Mouse (Mus musculus): ENCODE results near the gene Zfp507.
A peak's percentile ranks its signal among the peaks of the same experiment; 100 is the strongest.

Gene Zfp507

DNA sequence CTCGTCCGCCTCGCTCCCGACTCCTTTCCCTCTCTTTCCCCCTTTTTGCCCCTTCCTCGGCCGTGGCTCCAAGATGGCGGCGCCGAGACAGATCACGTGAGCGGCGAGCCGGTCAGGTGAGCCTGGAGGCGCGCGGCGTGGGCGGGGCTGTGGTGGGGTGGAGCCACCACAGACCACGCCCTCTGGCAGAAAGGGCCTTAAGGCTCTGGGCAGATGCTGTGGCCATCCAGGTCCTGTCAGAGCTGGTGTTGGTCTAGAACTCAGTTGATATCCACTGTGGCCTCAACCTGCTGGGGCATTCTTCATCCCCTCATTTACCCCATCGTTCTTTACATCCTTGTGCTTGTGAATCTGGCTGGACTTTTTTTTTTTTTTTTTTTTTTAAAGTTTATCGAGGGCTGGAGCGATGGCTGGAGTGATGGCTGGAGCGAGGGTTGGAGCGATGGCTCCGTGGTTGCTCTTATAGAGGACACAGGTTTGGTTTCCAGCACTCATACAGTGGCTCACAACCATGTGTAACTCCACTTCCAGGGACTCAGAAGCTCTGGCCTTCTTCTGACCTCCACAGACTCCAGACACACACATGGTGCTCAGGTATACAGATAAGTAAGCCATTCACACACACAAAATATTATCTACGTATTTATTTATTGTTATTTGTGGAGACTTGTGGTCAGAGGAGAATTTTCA, at the start of gene Zfp507:
TSS of gene Zfp507 (minus strand) at position 98 of the 690 bp plus-strand sequence.
- peak; percentile 88 for DNase-seq (ENCODE audit: low spot score)

GRCm38 (mm10) chr7:35850426-35850825, 47.6 kb upstream of the Zfp507 start:
- DNase-seq (ENCODE audit: low spot score) = no peak

DNA sequence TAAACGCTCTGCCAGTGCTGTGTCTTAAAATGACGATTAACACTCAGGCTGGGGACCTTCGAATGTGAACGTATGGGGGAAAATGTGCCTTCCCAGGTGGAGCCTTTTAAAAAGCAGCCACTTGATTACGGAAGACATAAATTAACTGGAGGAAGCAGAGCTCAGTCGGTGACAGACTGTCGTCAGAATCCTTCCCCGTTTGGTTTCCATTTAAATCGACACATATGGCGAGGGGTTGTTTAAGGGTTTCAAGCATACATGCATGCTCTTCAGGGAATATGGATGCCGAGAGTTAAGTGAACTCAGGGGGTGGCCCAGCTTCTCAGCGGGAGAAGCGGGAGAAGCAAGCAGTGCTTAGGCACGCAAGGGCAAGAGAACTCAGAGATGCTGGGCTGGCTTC, 45.7 kb upstream of the Zfp507 start:
- no peak for DNase-seq (ENCODE audit: low spot score)

GRCm38 (mm10) chr7:35840504-35840903, 37.7 kb upstream of the Zfp507 start:
- DNase-seq (ENCODE audit: low spot score) = no peak

GRCm38 (mm10) chr7:35836851-35837250, 34.0 kb upstream of the Zfp507 start:
- no peak for DNase-seq (ENCODE audit: low spot score)

- no peak for DNase-seq (ENCODE audit: low spot score)
These were observed 33.6 kb upstream of the Zfp507 start for GRCm38 (mm10) chr7:35836415-35836814.

- no peak for DNase-seq (ENCODE audit: low spot score)
These were observed 27.3 kb upstream of the Zfp507 start for GRCm38 (mm10) chr7:35830119-35830518.

DNA sequence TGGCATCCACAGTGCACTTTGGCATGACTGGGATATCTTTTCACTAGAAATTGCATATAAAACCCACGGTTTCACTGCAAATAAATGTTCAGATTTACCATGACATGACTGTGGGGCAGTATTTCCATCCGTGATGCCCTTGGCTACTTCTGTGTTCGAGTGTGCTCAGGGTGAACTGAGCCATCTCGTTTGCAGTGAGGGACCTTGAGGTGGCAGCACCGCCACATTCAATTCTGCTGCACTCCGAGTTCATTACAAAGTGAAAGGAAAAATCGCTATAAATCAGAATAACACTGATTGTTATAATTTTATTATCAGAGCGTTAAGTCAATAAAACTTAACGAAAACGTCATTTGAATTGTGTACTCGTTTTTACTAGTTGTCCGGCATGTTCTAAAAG, 21.1 kb upstream of the Zfp507 start:
- no peak for DNase-seq (ENCODE audit: low spot score)

GRCm38 (mm10) chr7:35822320-35822719, 19.5 kb upstream of the Zfp507 start:
- DNase-seq (ENCODE audit: low spot score) = no peak

DNA sequence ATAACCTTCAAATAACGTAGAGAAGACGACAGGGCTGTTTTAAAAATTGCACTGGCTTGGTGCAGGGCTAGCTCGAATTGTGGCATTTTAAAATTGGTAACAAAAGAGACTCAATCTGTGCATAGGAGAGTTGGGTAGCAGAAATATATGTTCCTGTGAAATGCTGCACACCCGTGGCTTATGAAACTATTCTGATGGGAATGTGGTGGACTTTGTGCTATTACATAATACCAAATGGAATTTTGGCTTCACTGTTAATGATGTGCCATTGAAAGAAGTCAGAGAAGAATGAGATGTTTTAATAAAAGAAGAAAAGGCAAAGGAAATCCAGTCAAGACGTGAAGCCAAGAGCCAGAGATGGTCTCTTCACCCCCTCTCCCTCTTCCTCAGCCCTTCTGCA, 18.6 kb upstream of the Zfp507 start:
- no peak for DNase-seq (ENCODE audit: low spot score)

- DNase-seq (ENCODE audit: low spot score) = no peak
These were observed 16.7 kb upstream of the Zfp507 start for GRCm38 (mm10) chr7:35819486-35819885.

DNA sequence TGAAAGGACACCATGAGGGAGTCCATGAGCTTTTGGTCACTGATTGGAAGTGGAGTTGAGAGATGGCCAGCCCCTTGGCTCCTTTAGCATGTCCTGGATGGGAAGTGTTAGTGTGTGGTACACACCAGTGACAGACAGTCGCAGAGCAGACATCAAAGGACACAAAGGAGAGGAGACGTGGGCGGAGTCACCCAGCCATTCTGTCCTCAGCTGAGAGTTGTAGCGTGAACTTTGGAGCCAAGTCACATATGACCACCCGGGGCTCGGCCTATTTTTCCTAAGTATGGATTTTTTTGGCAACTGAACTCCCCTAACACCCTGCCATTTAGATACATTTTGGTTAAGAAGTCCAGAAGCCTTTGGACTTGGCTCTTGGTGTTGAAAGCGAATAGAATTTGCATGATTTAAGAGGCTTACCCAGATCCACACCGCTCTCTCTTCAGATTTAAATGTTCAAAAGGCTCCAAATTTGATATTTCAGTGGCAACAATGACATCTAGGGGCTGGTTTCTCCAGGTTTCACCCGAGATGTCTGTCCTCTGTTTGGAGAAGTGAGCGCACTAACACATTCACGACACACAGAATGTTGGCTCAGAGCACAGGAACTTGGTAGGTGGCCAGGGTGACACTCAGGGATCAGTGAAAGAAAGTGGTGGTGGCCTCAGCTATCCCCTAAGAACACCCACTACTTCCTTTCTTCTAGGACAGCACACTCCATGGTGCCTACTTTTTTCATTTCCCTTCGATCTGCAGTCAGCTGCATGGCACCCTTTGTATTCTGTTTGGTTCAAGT, 12.2 kb upstream of the Zfp507 start:
- no peak for DNase-seq (ENCODE audit: low spot score)

DNA sequence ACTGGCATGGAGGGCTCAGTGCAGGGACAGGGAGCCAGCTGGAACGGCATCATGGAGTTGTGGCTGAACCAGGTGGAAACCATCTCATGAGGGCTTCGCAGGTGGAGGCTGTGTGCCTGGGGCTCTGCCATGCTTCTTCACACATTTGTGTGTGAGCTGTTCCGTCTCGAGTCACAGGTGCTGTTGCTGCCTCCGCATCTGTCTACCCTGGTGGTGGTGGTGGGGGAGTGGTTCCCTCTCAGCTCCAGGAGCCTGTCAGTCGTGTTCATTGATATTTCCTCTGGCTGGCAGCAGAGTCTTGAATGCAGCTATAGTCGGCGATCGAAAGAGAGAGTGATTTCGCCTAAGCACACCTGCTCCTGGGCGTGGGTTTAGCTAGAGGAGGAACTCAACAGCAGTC, 10.5 kb upstream of the Zfp507 start:
- no peak for DNase-seq (ENCODE audit: low spot score)

DNA sequence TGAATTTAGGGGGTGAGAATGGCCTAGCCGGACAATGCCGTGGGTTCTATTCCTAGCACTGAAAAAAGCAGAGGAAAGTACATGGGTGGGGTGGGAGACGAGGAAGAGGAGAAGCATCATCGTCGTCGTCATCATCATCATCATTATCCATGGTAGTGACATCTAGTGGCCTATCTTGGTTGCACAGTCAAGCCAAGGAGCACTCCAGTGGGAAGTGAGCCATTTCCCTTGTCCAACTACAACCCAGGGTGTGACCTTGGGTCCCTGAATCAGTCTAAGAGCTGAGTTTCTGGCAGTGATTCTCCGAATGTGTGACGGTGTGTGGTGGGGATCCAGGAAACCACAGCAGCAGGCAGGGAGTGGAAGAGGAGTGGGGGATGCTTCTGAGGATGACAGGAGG, 7.9 kb upstream of the Zfp507 start:
- DNase-seq (ENCODE audit: low spot score) = no peak

- DNase-seq (ENCODE audit: low spot score) = no peak
These were observed 1.4 kb upstream of the Zfp507 start for GRCm38 (mm10) chr7:35804206-35804605.

- no peak for DNase-seq (ENCODE audit: low spot score)
These were observed 450 bp downstream of the Zfp507 start for GRCm38 (mm10) chr7:35802201-35802905.

- no peak for DNase-seq (ENCODE audit: low spot score)
These were observed 6.7 kb downstream of the Zfp507 start for GRCm38 (mm10) chr7:35796123-35796522.

DNA sequence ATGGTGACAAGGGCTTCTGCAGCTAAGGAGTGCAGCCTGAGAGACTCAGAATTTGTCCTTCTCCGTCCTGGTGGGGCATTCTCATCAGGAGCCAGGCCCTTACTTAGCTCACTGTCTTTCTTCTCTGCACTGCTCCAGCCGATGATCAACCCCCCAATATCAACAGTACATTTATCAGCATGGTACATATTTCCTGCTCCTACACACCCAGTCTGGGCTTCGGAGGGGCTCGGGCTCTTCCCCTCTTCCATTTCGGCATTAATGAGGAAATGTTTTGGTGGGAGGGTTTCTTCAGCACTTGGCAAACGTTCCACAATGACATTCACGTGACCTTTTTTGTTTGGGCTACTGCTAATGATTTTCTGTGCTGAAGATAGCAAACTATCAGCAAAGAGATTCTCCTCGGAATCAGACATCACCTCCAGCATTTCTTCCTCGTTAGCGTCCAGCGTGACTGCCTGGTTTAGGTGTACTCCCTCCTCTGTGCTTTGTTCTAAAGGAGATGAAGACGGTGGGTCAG, 8.6 kb downstream of the Zfp507 start:
- DNase-seq (ENCODE audit: low spot score) = no peak

DNA sequence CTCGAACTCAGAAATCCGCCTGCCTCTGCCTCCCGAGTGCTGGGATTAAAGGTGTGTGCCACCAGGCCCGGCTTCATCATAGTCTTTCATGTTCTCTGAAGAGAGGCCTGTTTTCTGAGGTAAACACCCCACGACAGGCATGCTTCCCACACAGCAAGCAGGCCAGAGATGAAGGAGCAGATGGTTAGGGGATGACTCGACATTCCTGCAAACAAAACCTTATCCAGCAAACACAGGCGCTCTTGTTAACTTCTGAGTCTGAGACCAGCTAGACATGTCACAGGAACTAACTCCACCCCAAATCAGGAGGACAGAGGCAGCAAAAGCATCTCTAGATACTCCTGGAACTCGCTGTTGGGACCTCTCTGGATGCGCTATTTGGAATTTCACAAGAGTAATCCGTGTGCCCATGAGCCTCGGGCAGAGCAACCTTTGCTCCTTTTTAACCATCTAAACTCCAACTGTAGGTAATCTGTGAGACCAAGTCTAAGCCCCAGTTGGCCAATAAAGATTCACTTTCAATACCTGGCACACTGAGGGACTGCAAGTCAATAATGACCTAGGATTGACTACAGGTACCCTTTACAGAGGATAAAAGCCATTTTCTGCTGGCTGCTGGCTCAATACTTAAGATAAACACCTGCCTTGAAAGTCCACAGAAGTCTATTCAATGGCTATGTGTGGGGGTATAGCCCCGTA, 10.5 kb downstream of the Zfp507 start:
- DNase-seq (ENCODE audit: low spot score) = no peak

GRCm38 (mm10) chr7:35790926-35791325, 11.9 kb downstream of the Zfp507 start:
- DNase-seq (ENCODE audit: low spot score) = no peak

GRCm38 (mm10) chr7:35790201-35790600, 12.6 kb downstream of the Zfp507 start:
- DNase-seq (ENCODE audit: low spot score) = no peak

- no peak for DNase-seq (ENCODE audit: low spot score)
These were observed 17.2 kb downstream of the Zfp507 start for GRCm38 (mm10) chr7:35785579-35785978.

Data from ovary, postnatal 36 days (tissue).